Comparison of ENCODE assay signal across 20 mouse cellular contexts in genomic region chr4:45625633-45626032, GRCm38 (mm10).
"Had no signal": no experiment of that assay in that cellular context is flagged by ENCODE, and none has a peak within 500 bp of the region (broad histone marks: within the 10 kb centered on the region; RNA-seq: fewer than 3 reads in every experiment).

No protein-coding gene starts in this region.

- ATAC-seq: liver, postnatal 0 days; lung, postnatal 0 days; midbrain, embryonic 16.5 days had no signal

- H3K36me3 ChIP-seq: liver, embryonic 15.5 days; lung, embryonic 15.5 days; midbrain, embryonic 10.5 days; midbrain, embryonic 12.5 days; neural tube, embryonic 13.5 days; neural tube, embryonic 15.5 days had no signal

- H3K9ac ChIP-seq: liver, embryonic 15.5 days; liver, postnatal 0 days; lung, embryonic 15.5 days; midbrain, embryonic 12.5 days; neural tube, embryonic 13.5 days; neural tube, embryonic 15.5 days had no signal

- H3K4me3 ChIP-seq: liver, embryonic 15.5 days; lung, embryonic 15.5 days; midbrain, embryonic 10.5 days; midbrain, embryonic 12.5 days; myocyte; neural tube, embryonic 13.5 days; neural tube, embryonic 15.5 days had no signal

- H3K27ac ChIP-seq: liver, embryonic 15.5 days; lung, embryonic 15.5 days; midbrain, embryonic 10.5 days; midbrain, embryonic 12.5 days; neural tube, embryonic 13.5 days; neural tube, embryonic 15.5 days had no signal

- DNase-seq: liver, postnatal 0 days; lung, adult 2 months; lung, postnatal 14 days; lung, postnatal 4 days; midbrain, embryonic 14.5 days; retina, postnatal 1 day; right cerebral cortex, adult 18-20 months; spleen, adult 18-20 months; thymus, adult 18-20 months; thymus, postnatal 14 days; thymus, postnatal 36 days had no signal

- H3K9me3 ChIP-seq: liver, embryonic 15.5 days; lung, embryonic 15.5 days; midbrain, embryonic 10.5 days; midbrain, embryonic 12.5 days; neural tube, embryonic 13.5 days; neural tube, embryonic 15.5 days had no signal

- H3K27me3 ChIP-seq: liver, embryonic 15.5 days; lung, embryonic 15.5 days; midbrain, embryonic 12.5 days had no signal

- H3K4me2 ChIP-seq: liver, embryonic 15.5 days; lung, embryonic 15.5 days; midbrain, embryonic 12.5 days; neural tube, embryonic 13.5 days; neural tube, embryonic 15.5 days had no signal

- H3K4me1 ChIP-seq: liver, embryonic 15.5 days; lung, embryonic 15.5 days; midbrain, embryonic 12.5 days had no signal
